ENCODE assay signal across 10 mouse cellular contexts in genomic region chr4:119390369-119390768, GRCm38 (mm10). TPM values are rescaled to one million over a fixed set of nuclear protein-coding genes. Genes with fewer than 3 reads are reported as not detected.
DNase-seq lines count a peak whose midpoint lies in the region; ATAC-seq and TF ChIP-seq lines count a peak whose summit lies in the region.
"Had no signal": no experiment of that assay in that cellular context is flagged by ENCODE, and none has a peak within 500 bp of the region (broad histone marks: within the 10 kb centered on the region; RNA-seq: fewer than 3 reads in every experiment).

No protein-coding gene starts in this region.

- no peaks in the 10 kb centered on the region for H3K4me1 ChIP-seq in heart, postnatal 0 days (ENCODE audit: control insufficient read depth, insufficient read depth)
- H3K4me1 ChIP-seq in spleen, adult 2 months (ENCODE audit: control insufficient read depth, insufficient read depth, insufficient read length), result no peaks in the 10 kb centered on the region

- TF ChIP-seq CTCF in heart, postnatal 0 days (IDR thresholded peaks at IDR 0.05; ENCODE audit: low read depth), result peak; percentile 28; the same call in 1 of the 2 replicates
- TF ChIP-seq CTCF in spleen, adult 2 months (IDR thresholded peaks at IDR 0.05; ENCODE audit: extremely low read depth, insufficient read depth, insufficient read length, insufficient replicate concordance), result peak; percentile 11; the same call in 1 of the 2 replicates

- no peak for TF ChIP-seq POLR2A in spleen, adult 2 months (IDR thresholded peaks at IDR 0.05; ENCODE audit: low read depth, low read length)

- 88% methylated on average over 1 of the region's 1 CpGs for WGBS in heart, postnatal 0 days
- WGBS in spleen, adult 2 months, result 81% methylated on average over 1 of the region's 1 CpGs

- intact Hi-C loops in heart, postnatal 36 days (cut with DNase I), result no loop called here

- no peak overlapping the region for H3K4me3 ChIP-seq in heart, postnatal 0 days (ENCODE audit: low read depth, low read length)
- no peak overlapping the region for H3K4me3 ChIP-seq in spleen, adult 2 months (ENCODE audit: extremely low read depth, insufficient read depth, insufficient read length)

- no peak overlapping the region for H3K4me2 ChIP-seq in heart, postnatal 0 days (ENCODE audit: low read depth, low read length)

- H3K27ac ChIP-seq in heart, postnatal 0 days (ENCODE audit: low read depth), result no peak overlapping the region
- no peak overlapping the region for H3K27ac ChIP-seq in spleen, adult 2 months (ENCODE audit: insufficient read depth, low read length)

- H3K9me3 ChIP-seq in heart, postnatal 0 days (replicated peaks; ENCODE audit: control insufficient read depth, low read length), result no peaks in the 10 kb centered on the region

- H3K36me3 ChIP-seq in heart, postnatal 0 days (replicated peaks; ENCODE audit: control insufficient read depth, insufficient read depth, low read length), result no peaks in the 10 kb centered on the region
- H3K36me3 ChIP-seq in spleen, adult 2 months (ENCODE audit: control insufficient read depth, insufficient read depth, low read length), result no peaks in the 10 kb centered on the region

- no peaks in the 10 kb centered on the region for H3K27me3 ChIP-seq in heart, postnatal 0 days (ENCODE audit: control insufficient read depth, insufficient read depth, low read length)
- no peaks in the 10 kb centered on the region; the same call in 1 of the 2 replicates for H3K27me3 ChIP-seq in spleen, adult 2 months (ENCODE audit: control insufficient read depth, insufficient read depth, low read length)

- no peak overlapping the region for H3K9ac ChIP-seq in heart, postnatal 0 days (replicated peaks; ENCODE audit: low read depth, low read length)

- no peak for ATAC-seq in heart, postnatal 0 days (ENCODE audit: insufficient read depth, low read depth)
- ATAC-seq in erythroblast, adult 5-6 weeks (replicated peaks; ENCODE audit: low FRiP score, poor library complexity, severe bottlenecking), result peak; percentile 81

- no peak for DNase-seq in heart, postnatal 0 days (ENCODE audit: low spot score)
- no peak for DNase-seq in heart, adult 11 months
- peak; percentile 47 for DNase-seq in right cerebral cortex, postnatal 4 days
- no peak for DNase-seq in right cerebral cortex, postnatal 36 days (ENCODE audit: low spot score in 2 of 2)
- DNase-seq in spleen, adult 2 months (ENCODE audit: low read depth in 1 of 2, low spot score in 2 of 2), result no peak
- DNase-seq in gastrocnemius, adult 18-20 months (ENCODE audit: low spot score), result no peak
- no peak for DNase-seq in heart, postnatal 36 days

- no peak for TF ChIP-seq EP300 in heart, postnatal 0 days (IDR thresholded peaks at IDR 0.05; ENCODE audit: low read depth)

RNA-seq across cellular contexts. Expression of gene Ccdc30, which starts 25.0 kb away (rescaled TPM):
- total RNA-seq in heart, postnatal 0 days (2014; rRNA removed; ENCODE audit: low replicate concordance), result not detected in 2 replicates
- 2.1 and 2.3 TPM in 2 replicates for polyA plus RNA-seq in heart, postnatal 0 days (2015; fragmentation: Nextera tagmentation; extraction: Ambion mirVana)
- not detected in 2 replicates for total RNA-seq in erythroblast, adult 5-6 weeks (2015; ENCODE audit: low replicate concordance)
- total RNA-seq in erythroblast, adult 5-6 weeks (2017; ENCODE audit: low replicate concordance), result not detected in 2 replicates
- polyA plus RNA-seq in spleen, adult 2 months (2012; rRNA removed), result 0.20 and 0.23 TPM in 2 replicates
- not detected for total RNA-seq in gastrocnemius, adult 18-20 months (2021)
- total RNA-seq in heart, postnatal 36 days (2021), result under 1 TPM in 1 of 2 experiments, not detected in 1; 0.36 TPM
- total RNA-seq: common myeloid progenitor, adult 5-6 weeks had no signal

RNA-seq across cellular contexts. Expression of gene Ppcs, which starts 31.9 kb away (rescaled TPM):
- total RNA-seq in heart, postnatal 0 days (2014; rRNA removed; ENCODE audit: low replicate concordance), result 17.4 and 22.5 TPM in 2 replicates
- polyA plus RNA-seq in heart, postnatal 0 days (2015; fragmentation: Nextera tagmentation; extraction: Ambion mirVana), result 39.3 and 40.0 TPM in 2 replicates
- total RNA-seq in erythroblast, adult 5-6 weeks (2015; ENCODE audit: low replicate concordance), result 4.2 and 8.1 TPM in 2 replicates
- total RNA-seq in erythroblast, adult 5-6 weeks (2017; ENCODE audit: low replicate concordance), result 2.3 and 7.2 TPM in 2 replicates
- 11.7 and 12.8 TPM in 2 replicates for polyA plus RNA-seq in spleen, adult 2 months (2012; rRNA removed)
- total RNA-seq in gastrocnemius, adult 18-20 months (2021), result 1 to 10 TPM; 4.8 to 5.6 TPM
- total RNA-seq in heart, postnatal 36 days (2021), result 10 to 100 TPM in 1 of 2 experiments, 1 to 10 TPM in 1; 9.6 to 12.7 TPM

RNA-seq across cellular contexts. Expression of gene Zmynd12, which starts 32.2 kb away (rescaled TPM):
- not detected in 2 replicates for total RNA-seq in heart, postnatal 0 days (2014; rRNA removed; ENCODE audit: low replicate concordance)
- polyA plus RNA-seq in heart, postnatal 0 days (2015; fragmentation: Nextera tagmentation; extraction: Ambion mirVana), result 0.21 and 0.37 TPM in 2 replicates
- total RNA-seq in erythroblast, adult 5-6 weeks (2015; ENCODE audit: low replicate concordance), result 2.9 TPM in 1 of 2 replicates, not detected in the other
- total RNA-seq in erythroblast, adult 5-6 weeks (2017; ENCODE audit: low replicate concordance), result 0.43 TPM in 1 of 2 replicates, not detected in the other
- polyA plus RNA-seq in spleen, adult 2 months (2012; rRNA removed), result 0.21 and 0.42 TPM in 2 replicates
- not detected for total RNA-seq in gastrocnemius, adult 18-20 months (2021)
- total RNA-seq in heart, postnatal 36 days (2021), result not detected
- total RNA-seq: common myeloid progenitor, adult 5-6 weeks had no signal
- polyA plus RNA-seq: stomach, embryonic 14.5 days had no signal
